Mouse (Mus musculus) MEL (cell line): ENCODE results near the gene Sema3f. TPM values are rescaled to one million over a fixed set of nuclear protein-coding genes. Genes with fewer than 3 reads are reported as not detected.
A peak's percentile ranks its signal among the peaks of the same experiment; 100 is the strongest.

Experiments
- DNase-seq: peaks from one replicate; pipeline ENCODE4 v3.0.0; 2011; ENCODE audit warnings: low read depth, low spot score
- H3K27ac ChIP-seq: 2 replicates; pipeline ENCODE4 v1.5.1; 2012; ENCODE audit warnings: low read depth, mild to moderate bottlenecking, control low read depth, low read length, moderate library complexity; ENCODE audit not compliant: control insufficient read depth
- H3K27me3 ChIP-seq, 2 experiments: fragments of 150-350 bp in 1 of 2; sonication (generic) in 1 of 2; 2 replicates each; pipeline ENCODE4 v1.6.1; 2012; ENCODE audit warnings: low read length in 2 of 2, mild to moderate bottlenecking in 2 of 2, improper control_type of control experiment in 1 of 2, moderate library complexity in 1 of 2; ENCODE audit not compliant: insufficient read depth in 2 of 2, control insufficient read depth in 1 of 2
- H3K36me3 ChIP-seq, 2 experiments: 2 replicates each; pipeline ENCODE4 v1.6.1; 2012 to 2014; ENCODE audit warnings: low read length in 2 of 2, improper control_type of control experiment in 1 of 2, inconsistent platforms in 1 of 2, mild to moderate bottlenecking in 1 of 2; ENCODE audit not compliant: insufficient read depth in 2 of 2, control insufficient read depth in 1 of 2
- H3K4me1 ChIP-seq, 2 experiments: fragments of 150-350 bp in 1 of 2; sonication (generic) in 1 of 2; 2 replicates each; pipeline ENCODE4 v1.6.1; 2012; ENCODE audit warnings: low read length in 2 of 2, improper control_type of control experiment in 1 of 2, mild to moderate bottlenecking in 1 of 2; ENCODE audit not compliant: insufficient read depth in 2 of 2, control insufficient read depth in 1 of 2
- H3K4me3 ChIP-seq, 2 experiments: fragments of 150-350 bp in 1 of 2; sonication (generic) in 1 of 2; 2 replicates each; pipeline ENCODE4 v1.5.1; 2012; ENCODE audit warnings: low read depth in 2 of 2, low read length in 2 of 2, mild to moderate bottlenecking in 2 of 2, moderate library complexity in 2 of 2, control low read depth in 1 of 2, improper control_type of control experiment in 1 of 2; ENCODE audit not compliant: control insufficient read depth in 1 of 2, insufficient read depth in 1 of 2
- H3K79me2 ChIP-seq: 2 replicates; pipeline ENCODE4 v1.6.1; 2012; ENCODE audit warnings: mild to moderate bottlenecking, low read length, moderate library complexity; ENCODE audit not compliant: control insufficient read depth, poor library complexity, insufficient read depth
- H3K9ac ChIP-seq: 2 replicates; pipeline ENCODE4 v1.6.1; 2012; ENCODE audit warnings: low read depth, mild to moderate bottlenecking, control low read depth, low read length, moderate library complexity; ENCODE audit not compliant: control insufficient read depth, poor library complexity, severe bottlenecking
- H3K9me3 ChIP-seq: fragments of 150-350 bp; sonication (generic); replicated peaks from 2 replicates; pipeline ENCODE4 v1.6.1; 2012; ENCODE audit warnings: mild to moderate bottlenecking, low read length, improper control_type of control experiment, moderate library complexity; ENCODE audit not compliant: insufficient read depth
- BHLHE40 ChIP-seq: IDR thresholded peaks from 2 replicates; pipeline ENCODE4 v1.6.1; 2012; ENCODE audit warnings: low read depth, mild to moderate bottlenecking, inconsistent platforms, low read length, improper control_type of control experiment, borderline replicate concordance
- CHD1 ChIP-seq: IDR thresholded peaks from 2 replicates; pipeline ENCODE4 v1.6.1; 2012; ENCODE audit warnings: low read depth, mild to moderate bottlenecking, inconsistent platforms, low read length, improper control_type of control experiment
- CHD2 ChIP-seq: IDR thresholded peaks from 2 replicates; pipeline ENCODE4 v1.6.1; 2011; ENCODE audit warnings: low read length, improper control_type of control experiment
- CTCF ChIP-seq, 3 experiments: IDR thresholded peaks in 2 of 3; conservative IDR thresholded peaks in 1 of 3; 2 replicates each; pipeline ENCODE4 v1.5.1; 2011 to 2012; ENCODE audit warnings: low read length in 3 of 3, low read depth in 2 of 3, mild to moderate bottlenecking in 2 of 3, improper control_type of control experiment in 1 of 3, inconsistent platforms in 1 of 3, mixed read lengths in 1 of 3, moderate library complexity in 1 of 3; ENCODE audit not compliant: control insufficient read depth in 1 of 3, insufficient read depth in 1 of 3, poor library complexity in 1 of 3, severe bottlenecking in 1 of 3
- E2F4 ChIP-seq: IDR thresholded peaks from 2 replicates; pipeline ENCODE4 v1.6.1; 2011; ENCODE audit warnings: low read depth, low read length, improper control_type of control experiment, borderline replicate concordance
- ELF1 ChIP-seq: IDR thresholded peaks from 2 replicates; pipeline ENCODE4 v1.6.1; 2014; ENCODE audit warnings: low read depth, mild to moderate bottlenecking, inconsistent platforms, low read length, improper control_type of control experiment, moderate library complexity
- EP300 ChIP-seq, 2 experiments: IDR thresholded peaks; 2 replicates each; pipeline ENCODE4 v1.6.1; 2011; ENCODE audit warnings: improper control_type of control experiment in 2 of 2, low read length in 2 of 2, low read depth in 1 of 2, mild to moderate bottlenecking in 1 of 2
- ETS1 ChIP-seq: IDR thresholded peaks from 2 replicates; pipeline ENCODE4 v1.6.1; 2012; ENCODE audit warnings: low read depth, mild to moderate bottlenecking, inconsistent platforms, low read length, improper control_type of control experiment, moderate library complexity
- GABPA ChIP-seq: IDR thresholded peaks from 2 replicates; pipeline ENCODE4 v1.6.1; 2012; ENCODE audit warnings: low read depth, mild to moderate bottlenecking, inconsistent platforms, low read length, improper control_type of control experiment, moderate library complexity
- GATA1 ChIP-seq: IDR thresholded peaks from 2 replicates; pipeline ENCODE4 v1.6.1; 2011; ENCODE audit warnings: low read depth, low read length, improper control_type of control experiment
- HCFC1 ChIP-seq: IDR thresholded peaks from 2 replicates; pipeline ENCODE4 v1.6.1; 2012; ENCODE audit warnings: low read depth, mild to moderate bottlenecking, inconsistent platforms, low read length, improper control_type of control experiment, moderate library complexity
- JUND ChIP-seq: IDR thresholded peaks from 2 replicates; pipeline ENCODE4 v1.6.1; 2011; ENCODE audit warnings: low read depth, mild to moderate bottlenecking, improper control_type of control experiment, low read length
- KAT2A ChIP-seq: conservative IDR thresholded peaks from 2 replicates; pipeline ENCODE4 v1.6.1; 2012; ENCODE audit warnings: low read depth, low read length, improper control_type of control experiment, inconsistent platforms
- MAX ChIP-seq: IDR thresholded peaks from 2 replicates; pipeline ENCODE4 v1.6.1; 2011; ENCODE audit warnings: low read length, improper control_type of control experiment
- MAZ ChIP-seq: IDR thresholded peaks from 2 replicates; pipeline ENCODE4 v1.6.1; 2012; ENCODE audit warnings: low read depth, mild to moderate bottlenecking, inconsistent platforms, low read length, improper control_type of control experiment
- MEF2A ChIP-seq: IDR thresholded peaks from 2 replicates; pipeline ENCODE4 v1.6.1; 2014; ENCODE audit warnings: low read depth, mild to moderate bottlenecking, inconsistent platforms, low read length, improper control_type of control experiment; ENCODE audit not compliant: poor library complexity, insufficient replicate concordance, severe bottlenecking; ENCODE audit errors: extremely low read depth
- MXI1 ChIP-seq: IDR thresholded peaks from 2 replicates; pipeline ENCODE4 v1.6.1; 2011; ENCODE audit warnings: mild to moderate bottlenecking, low read depth, low read length, improper control_type of control experiment
- MYB ChIP-seq: IDR thresholded peaks from 2 replicates; pipeline ENCODE4 v1.6.1; 2011; ENCODE audit warnings: mild to moderate bottlenecking, low read depth, low read length, improper control_type of control experiment
- MYC ChIP-seq: IDR thresholded peaks from 2 replicates; pipeline ENCODE4 v1.6.1; 2011; ENCODE audit warnings: low read depth, mild to moderate bottlenecking, low read length, improper control_type of control experiment, moderate library complexity
- NELFE ChIP-seq: IDR thresholded peaks from 2 replicates; pipeline ENCODE4 v1.6.1; 2011; ENCODE audit warnings: low read depth, low read length, improper control_type of control experiment
- NRF1 ChIP-seq: IDR thresholded peaks from 2 replicates; pipeline ENCODE4 v1.6.1; 2014; ENCODE audit warnings: low read depth, mild to moderate bottlenecking, inconsistent platforms, low read length, improper control_type of control experiment, moderate library complexity; ENCODE audit not compliant: poor library complexity, insufficient read depth, severe bottlenecking
- POLR2A ChIP-seq, 2 experiments: IDR thresholded peaks; 2 replicates each; pipeline ENCODE4 v1.6.1; 2011 to 2012; ENCODE audit warnings: low read length in 2 of 2, mild to moderate bottlenecking in 2 of 2, control low read depth in 1 of 2, improper control_type of control experiment in 1 of 2, low read depth in 1 of 2, moderate library complexity in 1 of 2; ENCODE audit not compliant: control insufficient read depth in 1 of 2, insufficient read depth in 1 of 2, poor library complexity in 1 of 2
- POLR2AphosphoS2 ChIP-seq: IDR thresholded peaks from 2 replicates; pipeline ENCODE4 v1.6.1; 2011; ENCODE audit warnings: low read length, improper control_type of control experiment
- POLR2AphosphoS5 ChIP-seq: IDR thresholded peaks from 2 replicates; pipeline ENCODE4 v1.6.1; 2012; ENCODE audit warnings: low read depth, borderline replicate concordance, mild to moderate bottlenecking, inconsistent platforms, low read length, moderate library complexity, mixed read lengths
- RAD21 ChIP-seq: IDR thresholded peaks from 2 replicates; pipeline ENCODE4 v1.6.1; 2011; ENCODE audit warnings: mild to moderate bottlenecking, low read depth, low read length, improper control_type of control experiment
- RCOR1 ChIP-seq: IDR thresholded peaks from 2 replicates; pipeline ENCODE4 v1.6.1; 2012; ENCODE audit warnings: low read depth, mild to moderate bottlenecking, inconsistent platforms, low read length, improper control_type of control experiment
- SIN3A ChIP-seq: IDR thresholded peaks from 2 replicates; pipeline ENCODE4 v1.6.1; 2012; ENCODE audit warnings: low read length, improper control_type of control experiment, inconsistent platforms
- SMC3 ChIP-seq: IDR thresholded peaks from 2 replicates; pipeline ENCODE4 v1.6.1; 2011; ENCODE audit warnings: low read depth, low read length, improper control_type of control experiment
- TAL1 ChIP-seq: IDR thresholded peaks from 2 replicates; pipeline ENCODE4 v1.6.1; 2012; ENCODE audit warnings: mild to moderate bottlenecking, inconsistent platforms, low read length, moderate library complexity, mixed read lengths
- TBP ChIP-seq: IDR thresholded peaks from 2 replicates; pipeline ENCODE4 v1.8.0; 2011; ENCODE audit warnings: low read depth, low read length, improper control_type of control experiment
- TCF12 ChIP-seq: IDR thresholded peaks from 2 replicates; pipeline ENCODE4 v1.6.1; 2014; ENCODE audit warnings: low read depth, mild to moderate bottlenecking, inconsistent platforms, low read length, improper control_type of control experiment, moderate library complexity
- USF1 ChIP-seq: IDR thresholded peaks from 2 replicates; pipeline ENCODE4 v1.6.1; 2014; ENCODE audit warnings: low read depth, mild to moderate bottlenecking, inconsistent platforms, low read length, improper control_type of control experiment, moderate library complexity
- USF2 ChIP-seq, 2 experiments: IDR thresholded peaks; 2 replicates each; pipeline ENCODE4 v1.6.1; 2011 to 2012; ENCODE audit warnings: improper control_type of control experiment in 2 of 2, low read length in 2 of 2, borderline replicate concordance in 1 of 2, inconsistent platforms in 1 of 2, low read depth in 1 of 2, mild to moderate bottlenecking in 1 of 2; ENCODE audit not compliant: insufficient read depth in 1 of 2
- ZC3H11A ChIP-seq: IDR thresholded peaks from 2 replicates; pipeline ENCODE4 v1.6.1; 2012; ENCODE audit warnings: low read depth, mild to moderate bottlenecking, inconsistent platforms, low read length, improper control_type of control experiment
- ZKSCAN1 ChIP-seq: IDR thresholded peaks from 2 replicates; pipeline ENCODE4 v1.6.1; 2012; ENCODE audit warnings: low read depth, mild to moderate bottlenecking, inconsistent platforms, low read length, improper control_type of control experiment, moderate library complexity
- ZMIZ1 ChIP-seq: IDR thresholded peaks from 2 replicates; pipeline ENCODE4 v1.6.1; 2012; ENCODE audit warnings: low read depth, mild to moderate bottlenecking, inconsistent platforms, low read length, improper control_type of control experiment, moderate library complexity
- ZNF384 ChIP-seq: IDR thresholded peaks from 2 replicates; pipeline ENCODE4 v1.6.1; 2012; ENCODE audit warnings: low read depth, mild to moderate bottlenecking, inconsistent platforms, low read length, improper control_type of control experiment
- polyA plus RNA-seq, 2 experiments: library from polyadenylated mRNA; stranded (reverse) in 1 of 2; unstranded in 1 of 2; fragments of >175 nt in 1 of 2; fragments of >200 nt in 1 of 2; gene quantifications; 2 replicates each; pipeline versions ENCODE4 v1.2.1 to v1.2.4; 2012; ENCODE audit warnings: low replicate concordance in 2 of 2, low read depth in 1 of 2; ENCODE audit not compliant: insufficient read length in 2 of 2, insufficient read depth in 1 of 2, missing spikeins in 1 of 2
- total RNA-seq: library from RNA; depleted of rRNA; stranded (reverse); fragments of 300-350 nt; gene quantifications from 2 replicates; pipeline ENCODE4 v1.2.3, GENCODE M21; 2012

Sema3f gene
- total and polyA plus RNA-seq, 3 experiments: not detected

GRCm38 (mm10) chr9:107645577-107645976, 64.7 kb downstream of the Sema3f start:
- Histone ChIP-seq H3K27me3 (no peaks in the 10 kb centered on the region), H3K9me3 (no peaks in the 10 kb centered on the region), H3K4me1 (peaks cover 0 to 16% of the 10 kb centered on the region in 2 experiments; a peak in 3 of 4 replicates), H3K9ac (peak overlapping the region; percentile 58), H3K36me3 (peaks cover 0 to 7% of the 10 kb centered on the region in 2 experiments; a peak in 2 of 4 replicates), H3K79me2 (no peaks in the 10 kb centered on the region; the same call in 1 of the 2 replicates), H3K27ac (no peak overlapping the region), H3K4me3 (peak overlapping the region; percentile 51 to 61)
- peak; percentile 89 for DNase-seq
- TF ChIP-seq HCFC1 (0 out of 2 replicates have a peak, but pooled peaks have one; percentile 37), MXI1 (peak; percentile 16; the same call in 1 of the 2 replicates), USF2 (IDR thresholded peaks at IDR 0.05; ENCODE audit: borderline replicate concordance in 1 of 2, insufficient read depth in 1 of 2, low read depth in 1 of 2, low read length in 2 of 2) (no peak), TAL1 (no peak), ZC3H11A (peak; percentile 86), BHLHE40 (0 out of 2 replicates have a peak, but pooled peaks have one; percentile 37), TCF12 (0 out of 2 replicates have a peak, but pooled peaks have one; percentile 36), POLR2A (IDR thresholded peaks at IDR 0.05; ENCODE audit: control insufficient read depth in 1 of 2, insufficient read depth in 1 of 2, low read depth in 1 of 2, low read length in 2 of 2, poor library complexity in 1 of 2) (no peak), GATA1 (no peak), RAD21 (peak; percentile 93), CTCF (IDR thresholded peaks at IDR 0.05 in 2 of 3, conservative IDR thresholded peaks at IDR 0.05 in 1 of 3; ENCODE audit: control insufficient read depth in 1 of 3, insufficient read depth in 1 of 3, low read depth in 2 of 3, low read length in 3 of 3, poor library complexity in 1 of 3, severe bottlenecking in 1 of 3) (peak; percentile 79 to 98 (median 97)), JUND (no peak), POLR2AphosphoS5 (no peak), CHD1 (no peak), ZNF384 (peak; percentile 55), KAT2A (no peak), NELFE (no peak), ZKSCAN1 (no peak), NRF1 (no peak), EP300 (IDR thresholded peaks at IDR 0.05; ENCODE audit: low read depth in 1 of 2, low read length in 2 of 2) (no peak), USF1 (no peak), SIN3A (peak; percentile 49), MAX (0 out of 2 replicates have a peak, but pooled peaks have one; percentile 13), POLR2AphosphoS2 (no peak), MEF2A (no peak), MYB (no peak), SMC3 (peak; percentile 88), MYC (no peak), GABPA (no peak), ZMIZ1 (no peak), TBP (peak; percentile 36; the same call in 1 of the 2 replicates), ETS1 (no peak), RCOR1 (no peak), CHD2 (no peak), ELF1 (peak; percentile 38; the same call in 1 of the 2 replicates), MAZ (peak; percentile 79; the same call in 1 of the 2 replicates), E2F4 (no peak)
